Mouse (Mus musculus) MEL (cell line): Measurements from ENCODE around the gene Rnase9. TPM values are rescaled to one million over a fixed set of nuclear protein-coding genes. Genes with fewer than 3 reads are reported as not detected.

Experiments used
- DNase-seq: peaks from one replicate; pipeline ENCODE4 v3.0.0; 2011; ENCODE audit warnings: low read depth, low spot score
- H3K27ac ChIP-seq: 2 replicates; pipeline ENCODE4 v1.5.1; 2012; ENCODE audit warnings: low read depth, mild to moderate bottlenecking, control low read depth, low read length, moderate library complexity; ENCODE audit not compliant: control insufficient read depth
- H3K27me3 ChIP-seq, 2 experiments: fragments of 150-350 bp in 1 of 2; sonication (generic) in 1 of 2; 2 replicates each; pipeline ENCODE4 v1.6.1; 2012; ENCODE audit warnings: low read length in 2 of 2, mild to moderate bottlenecking in 2 of 2, improper control_type of control experiment in 1 of 2, moderate library complexity in 1 of 2; ENCODE audit not compliant: insufficient read depth in 2 of 2, control insufficient read depth in 1 of 2
- H3K36me3 ChIP-seq, 2 experiments: 2 replicates each; pipeline ENCODE4 v1.6.1; 2012 to 2014; ENCODE audit warnings: low read length in 2 of 2, improper control_type of control experiment in 1 of 2, inconsistent platforms in 1 of 2, mild to moderate bottlenecking in 1 of 2; ENCODE audit not compliant: insufficient read depth in 2 of 2, control insufficient read depth in 1 of 2
- H3K4me1 ChIP-seq, 2 experiments: fragments of 150-350 bp in 1 of 2; sonication (generic) in 1 of 2; 2 replicates each; pipeline ENCODE4 v1.6.1; 2012; ENCODE audit warnings: low read length in 2 of 2, improper control_type of control experiment in 1 of 2, mild to moderate bottlenecking in 1 of 2; ENCODE audit not compliant: insufficient read depth in 2 of 2, control insufficient read depth in 1 of 2
- H3K4me3 ChIP-seq, 2 experiments: fragments of 150-350 bp in 1 of 2; sonication (generic) in 1 of 2; 2 replicates each; pipeline ENCODE4 v1.5.1; 2012; ENCODE audit warnings: low read depth in 2 of 2, low read length in 2 of 2, mild to moderate bottlenecking in 2 of 2, moderate library complexity in 2 of 2, control low read depth in 1 of 2, improper control_type of control experiment in 1 of 2; ENCODE audit not compliant: control insufficient read depth in 1 of 2, insufficient read depth in 1 of 2
- H3K79me2 ChIP-seq: 2 replicates; pipeline ENCODE4 v1.6.1; 2012; ENCODE audit warnings: mild to moderate bottlenecking, low read length, moderate library complexity; ENCODE audit not compliant: control insufficient read depth, poor library complexity, insufficient read depth
- H3K9ac ChIP-seq: 2 replicates; pipeline ENCODE4 v1.6.1; 2012; ENCODE audit warnings: low read depth, mild to moderate bottlenecking, control low read depth, low read length, moderate library complexity; ENCODE audit not compliant: control insufficient read depth, poor library complexity, severe bottlenecking
- H3K9me3 ChIP-seq: fragments of 150-350 bp; sonication (generic); replicated peaks from 2 replicates; pipeline ENCODE4 v1.6.1; 2012; ENCODE audit warnings: mild to moderate bottlenecking, low read length, improper control_type of control experiment, moderate library complexity; ENCODE audit not compliant: insufficient read depth
- BHLHE40 ChIP-seq: IDR thresholded peaks from 2 replicates; pipeline ENCODE4 v1.6.1; 2012; ENCODE audit warnings: low read depth, mild to moderate bottlenecking, inconsistent platforms, low read length, improper control_type of control experiment, borderline replicate concordance
- CHD1 ChIP-seq: IDR thresholded peaks from 2 replicates; pipeline ENCODE4 v1.6.1; 2012; ENCODE audit warnings: low read depth, mild to moderate bottlenecking, inconsistent platforms, low read length, improper control_type of control experiment
- CTCF ChIP-seq, 3 experiments: IDR thresholded peaks in 2 of 3; conservative IDR thresholded peaks in 1 of 3; 2 replicates each; pipeline ENCODE4 v1.5.1; 2011 to 2012; ENCODE audit warnings: low read length in 3 of 3, low read depth in 2 of 3, mild to moderate bottlenecking in 2 of 3, improper control_type of control experiment in 1 of 3, inconsistent platforms in 1 of 3, mixed read lengths in 1 of 3, moderate library complexity in 1 of 3; ENCODE audit not compliant: control insufficient read depth in 1 of 3, insufficient read depth in 1 of 3, poor library complexity in 1 of 3, severe bottlenecking in 1 of 3
- E2F4 ChIP-seq: IDR thresholded peaks from 2 replicates; pipeline ENCODE4 v1.6.1; 2011; ENCODE audit warnings: low read depth, low read length, improper control_type of control experiment, borderline replicate concordance
- ELF1 ChIP-seq: IDR thresholded peaks from 2 replicates; pipeline ENCODE4 v1.6.1; 2014; ENCODE audit warnings: low read depth, mild to moderate bottlenecking, inconsistent platforms, low read length, improper control_type of control experiment, moderate library complexity
- ETS1 ChIP-seq: IDR thresholded peaks from 2 replicates; pipeline ENCODE4 v1.6.1; 2012; ENCODE audit warnings: low read depth, mild to moderate bottlenecking, inconsistent platforms, low read length, improper control_type of control experiment, moderate library complexity
- GABPA ChIP-seq: IDR thresholded peaks from 2 replicates; pipeline ENCODE4 v1.6.1; 2012; ENCODE audit warnings: low read depth, mild to moderate bottlenecking, inconsistent platforms, low read length, improper control_type of control experiment, moderate library complexity
- HCFC1 ChIP-seq: IDR thresholded peaks from 2 replicates; pipeline ENCODE4 v1.6.1; 2012; ENCODE audit warnings: low read depth, mild to moderate bottlenecking, inconsistent platforms, low read length, improper control_type of control experiment, moderate library complexity
- MAX ChIP-seq: IDR thresholded peaks from 2 replicates; pipeline ENCODE4 v1.6.1; 2011; ENCODE audit warnings: low read length, improper control_type of control experiment
- NELFE ChIP-seq: IDR thresholded peaks from 2 replicates; pipeline ENCODE4 v1.6.1; 2011; ENCODE audit warnings: low read depth, low read length, improper control_type of control experiment
- POLR2AphosphoS2 ChIP-seq: IDR thresholded peaks from 2 replicates; pipeline ENCODE4 v1.6.1; 2011; ENCODE audit warnings: low read length, improper control_type of control experiment
- POLR2AphosphoS5 ChIP-seq: IDR thresholded peaks from 2 replicates; pipeline ENCODE4 v1.6.1; 2012; ENCODE audit warnings: low read depth, borderline replicate concordance, mild to moderate bottlenecking, inconsistent platforms, low read length, moderate library complexity, mixed read lengths
- RAD21 ChIP-seq: IDR thresholded peaks from 2 replicates; pipeline ENCODE4 v1.6.1; 2011; ENCODE audit warnings: mild to moderate bottlenecking, low read depth, low read length, improper control_type of control experiment
- RCOR1 ChIP-seq: IDR thresholded peaks from 2 replicates; pipeline ENCODE4 v1.6.1; 2012; ENCODE audit warnings: low read depth, mild to moderate bottlenecking, inconsistent platforms, low read length, improper control_type of control experiment
- TAL1 ChIP-seq: IDR thresholded peaks from 2 replicates; pipeline ENCODE4 v1.6.1; 2012; ENCODE audit warnings: mild to moderate bottlenecking, inconsistent platforms, low read length, moderate library complexity, mixed read lengths
- USF2 ChIP-seq, 2 experiments: IDR thresholded peaks; 2 replicates each; pipeline ENCODE4 v1.6.1; 2011 to 2012; ENCODE audit warnings: improper control_type of control experiment in 2 of 2, low read length in 2 of 2, borderline replicate concordance in 1 of 2, inconsistent platforms in 1 of 2, low read depth in 1 of 2, mild to moderate bottlenecking in 1 of 2; ENCODE audit not compliant: insufficient read depth in 1 of 2
- ZKSCAN1 ChIP-seq: IDR thresholded peaks from 2 replicates; pipeline ENCODE4 v1.6.1; 2012; ENCODE audit warnings: low read depth, mild to moderate bottlenecking, inconsistent platforms, low read length, improper control_type of control experiment, moderate library complexity
- ZNF384 ChIP-seq: IDR thresholded peaks from 2 replicates; pipeline ENCODE4 v1.6.1; 2012; ENCODE audit warnings: low read depth, mild to moderate bottlenecking, inconsistent platforms, low read length, improper control_type of control experiment
- polyA plus RNA-seq, 2 experiments: library from polyadenylated mRNA; stranded (reverse) in 1 of 2; unstranded in 1 of 2; fragments of >175 nt in 1 of 2; fragments of >200 nt in 1 of 2; gene quantifications; 2 replicates each; pipeline versions ENCODE4 v1.2.1 to v1.2.4; 2012; ENCODE audit warnings: low replicate concordance in 2 of 2, low read depth in 1 of 2; ENCODE audit not compliant: insufficient read length in 2 of 2, insufficient read depth in 1 of 2, missing spikeins in 1 of 2
- total RNA-seq: library from RNA; depleted of rRNA; stranded (reverse); fragments of 300-350 nt; gene quantifications from 2 replicates; pipeline ENCODE4 v1.2.3, GENCODE M21; 2012

Gene Rnase9
- total and polyA plus RNA-seq, 3 experiments, result not detected

DNA sequence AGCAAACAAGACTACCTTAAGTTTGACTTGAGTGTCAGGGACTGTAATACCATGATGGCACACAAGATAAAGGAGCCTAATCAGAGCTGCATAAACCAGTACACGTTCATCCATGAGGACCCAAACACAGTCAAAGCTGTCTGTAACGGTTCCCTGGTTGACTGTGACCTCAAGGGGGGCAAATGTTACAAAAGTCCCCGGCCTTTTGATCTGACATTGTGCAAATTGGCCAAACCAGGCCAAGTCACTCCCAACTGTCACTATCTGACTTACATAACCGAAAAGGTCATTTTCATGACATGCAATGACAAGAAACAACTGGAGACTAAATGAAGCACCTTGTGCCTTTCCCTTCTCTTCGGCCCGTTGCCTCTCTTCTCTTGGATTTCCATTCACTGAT is 32.1 kb downstream of the Rnase9 start:
- Histone ChIP-seq H3K27ac (no peak overlapping the region), H3K4me3 (no peak overlapping the region), H3K36me3 (no peaks in the 10 kb centered on the region), H3K79me2 (no peaks in the 10 kb centered on the region), H3K9me3 (no peaks in the 10 kb centered on the region), H3K27me3 (no peaks in the 10 kb centered on the region), H3K4me1 (no peaks in the 10 kb centered on the region), H3K9ac (no peak overlapping the region)
- DNase-seq, result no peak
- no peak for TF ChIP-seq E2F4
- TF ChIP-seq POLR2AphosphoS2, result no peak
- TF ChIP-seq NELFE, result no peak
- no peak for TF ChIP-seq HCFC1
- TF ChIP-seq ZKSCAN1, result no peak
- no peak for TF ChIP-seq RAD21
- TF ChIP-seq CTCF (IDR thresholded peaks at IDR 0.05 in 2 of 3, conservative IDR thresholded peaks at IDR 0.05 in 1 of 3; ENCODE audit: control insufficient read depth in 1 of 3, insufficient read depth in 1 of 3, low read depth in 2 of 3, low read length in 3 of 3, poor library complexity in 1 of 3, severe bottlenecking in 1 of 3), result no peak
- no peak for TF ChIP-seq ZNF384
- no peak for TF ChIP-seq CHD1
- no peak for TF ChIP-seq ELF1
- TF ChIP-seq BHLHE40, result no peak
- no peak for TF ChIP-seq MAX

DNA sequence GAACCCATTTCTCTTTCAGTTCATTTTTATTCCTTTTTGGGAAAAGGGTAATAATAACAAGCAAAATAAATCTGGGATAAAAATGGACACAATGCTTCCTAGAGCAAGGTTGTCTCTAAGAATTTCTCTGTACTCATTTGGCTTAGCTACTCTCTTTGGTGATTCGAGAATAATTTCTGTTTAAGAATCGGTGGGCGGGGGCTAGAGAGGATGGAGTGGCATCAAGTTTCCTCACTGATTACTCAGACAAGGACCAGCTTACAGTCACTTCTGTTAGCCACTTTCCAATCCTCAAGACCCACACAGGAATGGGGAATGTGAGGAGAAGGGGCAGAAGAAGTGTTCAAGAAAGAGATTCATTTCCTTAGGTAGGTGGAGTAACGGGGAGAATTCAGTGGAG is 32.9 kb downstream of the Rnase9 start:
- Histone ChIP-seq H3K4me1 (no peaks in the 10 kb centered on the region), H3K9ac (no peak overlapping the region), H3K79me2 (no peaks in the 10 kb centered on the region), H3K9me3 (no peaks in the 10 kb centered on the region), H3K4me3 (no peak overlapping the region), H3K27me3 (no peaks in the 10 kb centered on the region), H3K27ac (no peak overlapping the region), H3K36me3 (no peaks in the 10 kb centered on the region)
- DNase-seq, result no peak
- TF ChIP-seq E2F4, result no peak
- no peak for TF ChIP-seq POLR2AphosphoS5
- TF ChIP-seq USF2 (IDR thresholded peaks at IDR 0.05; ENCODE audit: borderline replicate concordance in 1 of 2, insufficient read depth in 1 of 2, low read depth in 1 of 2, low read length in 2 of 2), result no peak
- no peak for TF ChIP-seq RCOR1
- no peak for TF ChIP-seq ETS1
- no peak for TF ChIP-seq ZKSCAN1
- no peak for TF ChIP-seq GABPA
- TF ChIP-seq CHD1, result no peak
- no peak for TF ChIP-seq ELF1
- no peak for TF ChIP-seq TAL1
